Mouse (Mus musculus): Measurements from ENCODE around the gene Epp13. TPM values are rescaled to one million over a fixed set of nuclear protein-coding genes. Genes with fewer than 3 reads are reported as not detected.
"Not testable (repeated sequence)": the region's sequence is repeated elsewhere in the genome, so short reads cannot be mapped to it uniquely, and the experiment has no call there.

The Epp13 gene
- polyA plus RNA-seq, 1 experiment from 2014 or later, result not detected

DNA sequence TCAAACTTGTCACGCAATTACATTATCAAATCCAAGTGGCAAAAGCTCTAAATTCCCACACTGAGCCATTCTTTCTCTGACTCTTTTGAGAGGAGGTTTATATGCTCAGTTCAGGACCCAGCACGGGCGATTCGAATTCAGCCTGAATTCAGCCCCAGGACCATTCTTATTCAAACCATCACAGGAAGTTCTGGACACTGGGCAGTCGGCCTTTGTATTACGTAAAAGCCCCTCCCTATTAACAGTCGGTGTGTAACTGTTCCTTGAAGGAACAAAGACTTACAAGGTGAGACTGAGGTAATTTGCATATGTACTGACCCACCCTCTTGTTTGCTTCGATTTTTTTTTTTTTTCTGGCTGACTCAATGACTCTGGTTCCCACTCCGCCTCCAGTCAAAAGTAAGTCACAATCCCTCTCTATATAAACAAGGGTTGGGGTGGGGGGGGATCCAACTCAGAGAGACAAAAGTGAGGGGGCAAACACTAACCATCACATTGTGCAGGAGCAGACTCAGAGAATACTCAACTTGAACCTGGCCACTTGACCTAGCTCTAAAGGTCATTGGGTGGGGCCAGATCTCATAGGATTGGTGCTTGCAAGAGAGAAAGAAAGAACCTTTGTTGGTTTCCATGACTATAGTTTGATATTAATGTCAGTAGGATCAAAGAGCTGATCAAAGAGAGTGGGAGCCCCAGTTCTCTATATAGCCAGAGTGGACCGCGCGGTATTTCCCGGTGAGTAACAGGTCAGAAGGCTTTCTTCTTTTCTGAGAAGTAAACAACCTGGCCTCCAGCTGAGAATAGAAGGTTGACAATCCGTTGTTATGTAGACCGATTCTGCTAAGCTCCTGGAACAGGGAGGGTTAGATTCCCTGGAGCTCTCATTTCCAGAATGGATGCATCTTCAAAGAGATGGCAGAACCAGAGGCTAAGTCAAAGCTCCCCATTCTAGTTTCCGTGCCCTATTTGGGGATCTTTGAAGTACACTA, 6.0 kb downstream of the Epp13 start:
- 31% methylated on average over 16 of the region's 16 CpGs for WGBS
- H3K9me3 ChIP-seq, result peaks cover 13% of the 10 kb centered on the region; the same call in 1 of the 2 replicates

DNA sequence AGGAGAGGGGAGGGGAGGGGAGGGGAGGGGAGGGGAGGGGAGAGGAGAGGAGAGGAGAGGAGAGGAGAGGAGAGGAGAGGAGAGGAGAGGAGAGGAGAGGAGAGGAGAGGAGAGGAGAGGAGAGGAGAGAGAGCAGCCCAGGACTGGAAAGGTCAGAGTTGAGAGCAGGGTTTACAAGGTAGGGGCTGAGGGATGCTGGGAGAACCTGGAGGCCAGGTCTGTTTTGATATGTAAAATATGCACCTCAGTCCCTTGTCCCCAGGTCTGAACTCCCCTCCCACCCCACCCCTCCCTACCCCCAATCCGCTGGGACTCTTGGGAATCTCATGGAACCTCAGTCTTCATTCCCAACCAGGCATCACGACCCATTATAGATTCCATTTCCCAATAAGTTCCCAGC, 7.5 kb downstream of the Epp13 start:
- WGBS, result 33% methylated on average over 2 of the region's 2 CpGs
- DNase-seq (ENCODE audit: low spot score); H3K4me1 ChIP-seq; H3K4me3 ChIP-seq; H3K36me3 ChIP-seq (replicated peaks); H3K27me3 ChIP-seq (replicated peaks; ENCODE audit: low read depth, poor library complexity, severe bottlenecking); H3K27ac ChIP-seq (replicated peaks): not testable (repeated sequence)
- H3K9me3 ChIP-seq, result peaks cover 13% of the 10 kb centered on the region; the same call in 1 of the 2 replicates

More for the DNA sequence above, 6.0 kb downstream of the Epp13 start:
- no peaks in the 10 kb centered on the region for H3K36me3 ChIP-seq (replicated peaks)
- H3K4me1 ChIP-seq, result no peaks in the 10 kb centered on the region
- no peaks in the 10 kb centered on the region for H3K27me3 ChIP-seq (replicated peaks; ENCODE audit: low read depth, poor library complexity, severe bottlenecking)
- no peak for DNase-seq (ENCODE audit: low spot score)
- no peak overlapping the region for H3K4me3 ChIP-seq
- no peak overlapping the region for H3K27ac ChIP-seq (replicated peaks)

DNA sequence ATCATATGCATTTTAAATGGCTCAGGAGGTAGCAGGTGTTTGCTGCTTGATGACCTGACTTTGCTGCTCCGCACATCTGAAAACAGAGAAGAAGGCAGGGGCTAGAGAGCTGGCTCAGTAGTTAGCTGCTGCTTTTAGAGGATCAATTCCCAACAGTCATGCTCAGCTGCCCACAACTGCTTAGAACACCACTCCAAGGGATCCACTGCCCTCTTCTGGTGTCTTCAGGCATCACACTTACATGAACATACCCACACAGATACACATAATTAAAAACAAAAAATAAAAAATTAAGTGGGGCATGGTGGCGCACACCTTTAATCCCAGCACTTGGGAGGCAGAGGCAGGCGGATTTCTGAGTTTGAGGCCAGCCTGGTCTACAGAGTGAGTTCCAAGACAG, 9.6 kb downstream of the Epp13 start:
- no peak overlapping the region for H3K4me3 ChIP-seq
- H3K27ac ChIP-seq (replicated peaks), result no peak overlapping the region
- no peak for DNase-seq (ENCODE audit: low spot score)
- no peaks in the 10 kb centered on the region for H3K4me1 ChIP-seq
- no peaks in the 10 kb centered on the region for H3K27me3 ChIP-seq (replicated peaks; ENCODE audit: low read depth, poor library complexity, severe bottlenecking)
- 82% methylated on average over 3 of the region's 3 CpGs for WGBS
- H3K9me3 ChIP-seq, result peaks cover 15% of the 10 kb centered on the region; the same call in 1 of the 2 replicates
- no peaks in the 10 kb centered on the region for H3K36me3 ChIP-seq (replicated peaks)

DNA sequence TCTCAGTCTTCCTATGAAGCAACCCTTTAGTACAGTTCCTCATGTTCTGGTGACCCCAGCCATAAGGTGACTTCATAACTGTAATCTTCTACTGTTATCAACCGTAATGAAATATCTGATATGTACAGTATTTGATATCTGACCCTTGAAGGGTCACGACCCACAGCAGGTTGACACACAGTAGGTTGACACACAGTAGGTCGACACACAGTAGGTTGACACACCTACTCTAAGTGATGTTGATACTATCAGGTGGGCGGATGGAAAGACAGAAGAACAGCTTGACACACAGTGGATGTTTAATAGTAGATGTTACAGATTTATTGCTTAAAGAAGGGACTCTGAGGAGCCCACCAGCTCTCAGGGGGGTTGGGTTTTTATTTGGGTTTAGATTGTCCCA, 10.5 kb downstream of the Epp13 start:
- Histone ChIP-seq H3K36me3 (replicated peaks) (no peaks in the 10 kb centered on the region), H3K27me3 (replicated peaks; ENCODE audit: low read depth, poor library complexity, severe bottlenecking) (no peaks in the 10 kb centered on the region), H3K4me3 (no peak overlapping the region), H3K27ac (replicated peaks) (no peak overlapping the region), H3K9me3 (peaks cover 13% of the 10 kb centered on the region; the same call in 1 of the 2 replicates), H3K4me1 (no peaks in the 10 kb centered on the region)
- 84% methylated on average over 4 of the region's 4 CpGs for WGBS
- no peak for DNase-seq (ENCODE audit: low spot score)

DNA sequence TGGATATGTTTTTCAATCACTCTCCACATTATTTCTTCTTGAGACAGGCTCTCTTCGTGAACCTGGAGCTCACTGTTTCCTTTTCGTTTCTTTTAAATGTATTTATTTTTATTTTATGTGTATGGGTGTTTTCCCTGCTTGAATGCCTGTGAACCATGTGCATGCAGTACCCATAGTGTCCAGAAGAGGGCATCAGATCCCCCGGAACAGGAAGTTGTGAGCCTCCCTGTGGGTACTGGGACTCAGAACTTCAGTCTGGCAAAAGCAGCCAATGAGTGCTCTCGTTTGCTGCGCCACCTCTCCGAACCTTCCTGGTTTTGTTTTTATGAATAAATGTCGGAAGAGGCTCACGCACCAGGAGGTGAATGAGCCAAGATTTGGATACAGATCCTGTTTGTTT, 13.2 kb downstream of the Epp13 start:
- Histone ChIP-seq H3K27ac (replicated peaks) (no peak overlapping the region), H3K4me3 (no peak overlapping the region), H3K36me3 (replicated peaks) (no peaks in the 10 kb centered on the region), H3K27me3 (replicated peaks; ENCODE audit: low read depth, poor library complexity, severe bottlenecking) (no peaks in the 10 kb centered on the region), H3K9me3 (peaks cover 13% of the 10 kb centered on the region; the same call in 1 of the 2 replicates), H3K4me1 (no peaks in the 10 kb centered on the region)
- 65% methylated on average over 8 of the region's 8 CpGs for WGBS
- DNase-seq (ENCODE audit: low spot score), result peak; percentile 32

DNA sequence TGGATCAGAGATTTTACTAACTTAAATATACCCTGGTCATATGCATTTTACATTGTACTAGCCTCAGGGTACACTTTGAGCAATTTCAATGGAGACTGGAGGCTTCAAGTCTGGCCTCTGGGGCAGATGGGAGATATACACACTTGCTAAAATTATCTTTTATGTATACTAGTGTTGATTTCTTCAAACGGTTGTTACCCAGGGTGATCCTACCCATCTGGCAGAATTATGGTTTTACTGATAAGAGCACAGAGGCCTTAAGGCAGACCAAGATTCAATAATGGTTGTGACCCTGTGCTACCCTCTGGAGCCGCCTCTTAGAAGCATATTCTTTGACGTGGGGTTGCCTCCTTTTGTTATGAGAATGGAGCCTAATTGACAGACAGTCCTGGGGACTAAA, 25.4 kb downstream of the Epp13 start:
- Histone ChIP-seq H3K27me3 (replicated peaks; ENCODE audit: low read depth, poor library complexity, severe bottlenecking) (no peaks in the 10 kb centered on the region), H3K36me3 (replicated peaks) (no peaks in the 10 kb centered on the region), H3K27ac (replicated peaks) (no peak overlapping the region), H3K4me1 (no peaks in the 10 kb centered on the region), H3K9me3 (no peaks in the 10 kb centered on the region), H3K4me3 (no peak overlapping the region)
- 68% methylated on average over 3 of the region's 3 CpGs for WGBS
- no peak for DNase-seq (ENCODE audit: low spot score)

DNA sequence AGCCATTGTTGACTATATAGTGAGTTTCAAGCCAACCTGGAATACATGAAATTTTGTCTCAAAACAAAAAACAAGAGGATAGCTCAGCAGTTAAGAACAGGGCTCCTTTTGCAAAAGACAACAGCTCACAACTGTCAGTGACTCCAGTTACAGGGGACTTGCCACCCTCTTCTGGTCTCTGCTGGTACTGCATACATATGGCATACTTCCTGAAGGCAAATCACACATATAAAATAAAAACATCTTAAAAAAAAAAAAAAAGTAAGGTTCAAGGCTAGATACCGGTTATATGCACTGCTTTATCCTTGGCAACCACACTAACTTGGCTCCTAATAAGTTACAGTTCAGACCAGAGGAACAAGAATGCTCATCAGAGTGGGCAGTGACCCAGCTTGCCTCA, 30.2 kb downstream of the Epp13 start:
- peaks cover 18% of the 10 kb centered on the region for H3K4me1 ChIP-seq
- H3K27me3 ChIP-seq (replicated peaks; ENCODE audit: low read depth, poor library complexity, severe bottlenecking), result no peaks in the 10 kb centered on the region
- peak overlapping the region; percentile 88; the same call in 1 of the 2 replicates for H3K27ac ChIP-seq (replicated peaks)
- no peaks in the 10 kb centered on the region for H3K9me3 ChIP-seq
- H3K4me3 ChIP-seq, result peak overlapping the region; percentile 64
- peak; percentile 75 for DNase-seq (ENCODE audit: low spot score)
- H3K36me3 ChIP-seq (replicated peaks), result no peaks in the 10 kb centered on the region
- WGBS, result 3% methylated on average over 1 of the region's 1 CpGs

DNA sequence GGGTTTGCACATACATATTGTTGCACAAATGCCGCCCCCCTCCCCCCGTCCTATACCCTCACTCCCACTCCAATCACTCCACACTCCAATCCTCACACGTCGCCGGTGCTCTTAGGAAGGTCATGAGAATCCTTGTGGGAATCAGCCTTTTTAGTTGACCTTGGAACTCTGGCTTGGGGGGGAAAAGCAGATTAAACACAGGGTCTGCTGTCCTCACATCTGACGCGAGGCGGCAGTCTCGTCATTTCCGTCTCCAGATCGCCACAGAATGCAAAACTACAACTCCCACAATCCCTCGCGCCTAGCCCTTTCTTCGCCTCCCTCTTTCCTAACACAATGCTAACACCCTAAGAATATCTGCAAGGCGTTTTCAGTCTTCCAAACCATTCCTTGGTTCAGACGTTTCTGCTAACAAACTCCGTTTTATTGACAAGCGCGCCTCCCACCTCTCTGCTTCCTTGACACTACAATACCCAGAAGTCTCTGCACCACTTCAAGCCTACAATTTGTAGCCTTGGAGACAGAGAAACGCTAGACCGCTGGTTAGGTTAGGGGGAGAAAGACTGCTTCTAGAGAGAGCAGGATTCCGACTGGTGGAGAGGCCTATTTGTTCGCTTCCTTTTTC, 31.1 kb downstream of the Epp13 start:
- no peaks in the 10 kb centered on the region for H3K9me3 ChIP-seq
- 1% methylated on average over 23 of the region's 23 CpGs for WGBS
- H3K27ac ChIP-seq (replicated peaks), result peak overlapping the region; percentile 88
- H3K36me3 ChIP-seq (replicated peaks), result no peaks in the 10 kb centered on the region
- no peaks in the 10 kb centered on the region for H3K27me3 ChIP-seq (replicated peaks; ENCODE audit: low read depth, poor library complexity, severe bottlenecking)
- H3K4me3 ChIP-seq, result peak overlapping the region; percentile 64
- peaks cover 18% of the 10 kb centered on the region for H3K4me1 ChIP-seq
- DNase-seq (ENCODE audit: low spot score), result peak; percentile 85

DNA sequence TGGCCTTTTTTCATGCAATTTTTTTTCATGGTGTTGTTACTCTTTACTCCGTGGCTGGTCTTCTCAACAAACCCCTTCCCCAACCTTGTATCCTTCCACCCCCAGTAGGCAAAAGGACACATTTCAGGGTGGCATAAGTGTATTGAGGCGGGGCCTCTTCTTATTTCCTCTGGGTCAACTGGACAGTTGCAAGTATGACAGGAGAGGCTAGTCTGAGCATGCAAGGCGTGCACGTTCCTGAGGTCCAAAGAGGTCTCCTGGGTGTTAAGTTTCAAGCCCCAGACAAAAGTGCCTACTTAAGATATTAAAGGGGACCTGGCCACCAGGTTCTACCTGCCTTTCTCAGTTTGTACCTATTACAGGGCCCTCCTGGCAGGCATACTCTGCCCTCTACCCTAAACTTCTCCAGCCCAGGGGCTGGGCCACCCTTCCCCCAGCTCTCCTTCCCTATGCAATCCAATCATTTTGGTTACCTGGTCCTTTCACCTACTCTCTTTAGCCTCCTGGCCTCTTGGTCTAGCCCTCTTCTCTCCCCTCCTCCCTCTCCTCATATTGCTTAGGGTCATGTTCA, 32.0 kb downstream of the Epp13 start:
- no peak for DNase-seq (ENCODE audit: low spot score)
- Histone ChIP-seq H3K27me3 (replicated peaks; ENCODE audit: low read depth, poor library complexity, severe bottlenecking) (no peaks in the 10 kb centered on the region), H3K36me3 (replicated peaks) (no peaks in the 10 kb centered on the region), H3K4me1 (peaks cover 18% of the 10 kb centered on the region), H3K27ac (replicated peaks) (no peak overlapping the region), H3K4me3 (no peak overlapping the region), H3K9me3 (no peaks in the 10 kb centered on the region)
- WGBS, result 86% methylated on average over 4 of the region's 4 CpGs

DNA sequence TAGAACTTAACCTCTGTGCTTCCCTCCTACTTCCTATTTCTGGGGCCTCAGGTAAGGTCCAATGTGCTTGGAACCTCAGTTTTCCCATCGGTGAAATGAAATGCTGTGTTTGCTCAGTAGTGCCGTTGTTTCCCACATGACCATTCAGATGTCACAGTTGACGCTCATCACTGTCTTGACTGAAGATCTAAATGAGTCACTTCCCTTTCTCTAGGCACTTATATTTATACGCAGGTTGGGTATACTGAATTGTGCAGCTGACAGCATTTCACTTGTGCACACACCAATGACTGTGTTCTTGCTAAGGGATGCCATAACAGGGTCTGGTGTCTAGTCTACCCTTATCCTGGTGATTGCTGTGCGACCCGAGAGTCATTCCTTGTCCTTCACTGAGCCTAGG, 32.9 kb downstream of the Epp13 start:
- Histone ChIP-seq H3K9me3 (no peaks in the 10 kb centered on the region), H3K27ac (replicated peaks) (peak overlapping the region; percentile 82; the same call in 1 of the 2 replicates), H3K4me1 (peaks cover 18% of the 10 kb centered on the region), H3K27me3 (replicated peaks; ENCODE audit: low read depth, poor library complexity, severe bottlenecking) (no peaks in the 10 kb centered on the region), H3K36me3 (replicated peaks) (no peaks in the 10 kb centered on the region), H3K4me3 (peak overlapping the region; percentile 66)
- 88% methylated on average over 6 of the region's 6 CpGs for WGBS
- no peak for DNase-seq (ENCODE audit: low spot score)

DNA sequence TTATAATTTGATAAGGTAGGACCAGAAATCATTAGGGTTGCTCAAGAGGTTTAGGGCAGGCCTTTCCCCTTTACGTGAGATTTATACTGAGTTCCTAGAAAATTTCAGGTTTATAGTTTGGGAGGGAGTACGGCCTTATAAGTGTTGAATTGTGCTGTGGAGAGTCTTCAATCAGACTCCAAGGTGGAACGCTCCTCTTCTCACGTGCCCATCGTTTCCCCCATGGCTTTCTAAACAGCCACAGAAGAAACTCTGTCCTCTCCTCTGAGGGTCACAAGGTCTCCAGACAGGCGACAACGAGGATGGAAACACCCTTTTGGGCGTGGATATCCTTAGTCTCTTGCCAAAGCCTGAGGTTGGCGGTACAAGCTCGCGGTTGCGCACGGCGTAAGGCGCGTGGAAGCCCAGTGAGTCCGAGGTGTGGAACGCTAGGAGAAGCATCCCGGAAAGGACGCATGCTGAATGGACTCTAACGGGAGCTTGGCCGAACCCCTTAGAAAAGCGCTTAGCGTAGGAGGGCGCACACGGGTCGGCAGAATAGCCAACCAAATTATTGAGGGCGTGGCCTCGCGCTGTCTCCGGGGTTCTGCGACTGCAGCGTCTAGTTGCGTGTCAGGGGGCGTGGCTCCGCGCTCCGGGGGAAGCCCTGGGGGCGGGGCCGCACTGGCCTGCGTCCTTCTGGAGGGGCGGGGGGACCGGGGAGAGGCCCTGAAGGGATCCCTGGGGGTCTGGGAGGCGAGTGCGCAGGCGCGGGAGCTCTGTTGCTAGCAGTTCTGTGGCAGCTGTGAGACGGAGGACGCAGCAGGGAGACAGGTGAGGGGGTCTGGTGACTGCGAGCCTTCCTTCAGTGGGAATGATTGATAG, 33.6 kb downstream of the Epp13 start, which contains the start of gene Zfp667:
Gene Zfp667, plus strand, starts transcription at position 738 of the 864 bp plus-strand sequence.
- Histone ChIP-seq H3K9me3 (no peaks in the 10 kb centered on the region), H3K36me3 (replicated peaks) (no peaks in the 10 kb centered on the region), H3K4me3 (peak within 1 kb of the TSS; percentile 66), H3K4me1 (peaks cover 18% of the 10 kb centered on the region), H3K27ac (replicated peaks) (peak within 1 kb of the TSS; percentile 82), H3K27me3 (replicated peaks; ENCODE audit: low read depth, poor library complexity, severe bottlenecking) (no peaks in the 10 kb centered on the region)
- DNase-seq (ENCODE audit: low spot score), result peak; percentile 99
- WGBS, result 3% methylated on average over 50 of the region's 50 CpGs
